Mouse (Mus musculus): ENCODE results near the gene Hdac11. TPM values are rescaled to one million over a fixed set of nuclear protein-coding genes. Genes with fewer than 3 reads are reported as not detected.

The Hdac11 gene
- polyA plus RNA-seq, 1 experiment: 0.46 TPM

DNA sequence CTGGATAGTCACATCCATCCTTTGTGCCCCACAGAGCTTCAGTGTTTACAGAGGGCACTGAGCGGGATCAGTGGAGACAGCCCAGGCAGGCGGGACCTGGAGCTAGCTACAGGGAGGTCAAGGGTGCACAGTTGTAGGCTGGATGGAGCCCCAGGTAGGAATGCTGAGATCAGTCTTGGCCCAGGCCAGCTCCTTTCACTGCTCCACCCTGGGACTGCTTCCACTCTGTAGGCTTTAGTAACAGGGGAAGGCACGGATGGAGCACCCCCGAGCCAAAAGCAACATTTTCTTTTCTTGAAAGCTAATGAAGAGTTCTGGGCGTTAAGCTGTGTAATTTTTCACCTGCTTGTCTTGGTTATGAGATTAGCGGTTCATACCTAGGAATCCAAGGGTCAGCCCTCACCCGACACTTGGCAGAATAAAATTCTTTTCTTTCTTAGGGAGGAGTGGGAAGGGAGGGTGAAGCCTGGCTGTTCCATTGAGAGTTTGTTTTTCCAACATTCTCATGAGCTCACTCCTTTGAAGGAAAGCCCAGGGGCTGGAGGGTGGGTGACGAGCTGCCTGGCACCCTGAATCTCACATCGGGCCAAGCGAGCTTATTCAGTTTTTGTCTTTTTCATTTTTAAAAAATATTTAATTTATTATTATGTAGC is 66.4 kb downstream of the Hdac11 start:
- Histone ChIP-seq H3K9me3 (no peaks in the 10 kb centered on the region), H3K4me1 (peaks cover 4% of the 10 kb centered on the region), H3K27me3 (replicated peaks) (peaks cover 85% of the 10 kb centered on the region), H3K4me3 (replicated peaks) (no peak overlapping the region), H3K36me3 (replicated peaks; ENCODE audit: low read length) (no peaks in the 10 kb centered on the region)
- TF ChIP-seq FLI1 (IDR thresholded peaks at IDR 0.05; ENCODE audit: low read length) (no peak), GATA1 (IDR thresholded peaks at IDR 0.05; ENCODE audit: borderline replicate concordance, low read length) (no peak)

Other genes with a start within 250 kb of the Hdac11 start
- gene Iqsec1, start 168.0 kb upstream of the Hdac11 start, polyA plus RNA-seq (2012; ENCODE audit: insufficient read depth, low replicate concordance): 90.9 and 120 TPM in 2 replicates
- gene Nup210, start 39.8 kb upstream of the Hdac11 start, polyA plus RNA-seq (2012; ENCODE audit: insufficient read depth, low replicate concordance): 17.0 and 30.7 TPM in 2 replicates
- 0.03 TPM in 1 of 2 replicates, not detected in the other for gene Fbln2, start 55.8 kb downstream of the Hdac11 start, polyA plus RNA-seq (2012; ENCODE audit: insufficient read depth, low replicate concordance)

Measured in megakaryocyte, embryonic 14.5 days (primary cell).